Mouse (Mus musculus) liver, embryonic 16.5 days (tissue): ENCODE results near the gene Prpf6. TPM values are rescaled to one million over a fixed set of nuclear protein-coding genes. Genes with fewer than 3 reads are reported as not detected.
A peak's percentile ranks its signal among the peaks of the same experiment; 100 is the strongest.

Experiments used
- ATAC-seq: fragments of 200-750 bp; cut with Nextera tagmentation; 2 replicates; pipeline ENCODE4 v1.8.0; 2017; ENCODE audit warnings: low read depth, mild to moderate bottlenecking, moderate number of reproducible peaks, moderate library complexity
- H3K27ac ChIP-seq: fragments of 300-500 bp; sonication (generic); 2 replicates; pipeline ENCODE4 v1.5.1; 2014; ENCODE audit warnings: mild to moderate bottlenecking, low read length
- H3K27me3 ChIP-seq: fragments of 300-500 bp; sonication (generic); 2 replicates; pipeline ENCODE4 v1.6.1; 2014; ENCODE audit warnings: low read depth, low read length, mixed read lengths; ENCODE audit not compliant: control insufficient read depth, insufficient read depth
- H3K36me3 ChIP-seq: fragments of 300-500 bp; sonication (generic); 2 replicates; pipeline ENCODE4 v1.6.1; 2014; ENCODE audit warnings: mild to moderate bottlenecking; ENCODE audit not compliant: control insufficient read depth, insufficient read depth
- H3K4me1 ChIP-seq: fragments of 300-500 bp; sonication (generic); 2 replicates; pipeline ENCODE4 v1.6.1; 2014; ENCODE audit warnings: low read depth, low read length, mixed read lengths; ENCODE audit not compliant: control insufficient read depth
- H3K4me2 ChIP-seq: fragments of 300-500 bp; sonication (generic); 2 replicates; pipeline ENCODE4 v1.6.1; 2014; ENCODE audit warnings: low read depth, low read length, mixed read lengths
- H3K4me3 ChIP-seq: fragments of 300-500 bp; sonication (generic); 2 replicates; pipeline ENCODE4 v1.5.1; 2014; ENCODE audit warnings: low read depth, mild to moderate bottlenecking, low read length
- H3K9ac ChIP-seq: fragments of 300-500 bp; sonication (generic); 2 replicates; pipeline ENCODE4 v1.6.1; 2014; ENCODE audit warnings: low read depth, low read length
- H3K9me3 ChIP-seq: fragments of 300-500 bp; sonication (generic); replicated peaks from 2 replicates; pipeline ENCODE4 v1.6.1; 2016; ENCODE audit warnings: low read length; ENCODE audit not compliant: control insufficient read depth
- WGBS: fragments of 180-500 bp; shearing (Covaris S2); extraction: QIAGEN DNeasy Blood & Tissue Kit; methylation state at CpG from one replicate; pipeline ENCODE4 v1.1.7; 2014; ENCODE audit not compliant: insufficient replicate concordance; 5-methylcytosine and 5-hydroxymethylcytosine counted together
- polyA plus RNA-seq: library from polyadenylated mRNA; unstranded; fragments of >200 nt; fragmentation: Nextera tagmentation; extraction: Ambion mirVana; gene quantifications from 2 replicates; pipeline ENCODE4 v1.2.1, GENCODE M21; 2015

The Prpf6 gene
- polyA plus RNA-seq, 1 experiment from 2014 or later = 24.2 TPM

DNA sequence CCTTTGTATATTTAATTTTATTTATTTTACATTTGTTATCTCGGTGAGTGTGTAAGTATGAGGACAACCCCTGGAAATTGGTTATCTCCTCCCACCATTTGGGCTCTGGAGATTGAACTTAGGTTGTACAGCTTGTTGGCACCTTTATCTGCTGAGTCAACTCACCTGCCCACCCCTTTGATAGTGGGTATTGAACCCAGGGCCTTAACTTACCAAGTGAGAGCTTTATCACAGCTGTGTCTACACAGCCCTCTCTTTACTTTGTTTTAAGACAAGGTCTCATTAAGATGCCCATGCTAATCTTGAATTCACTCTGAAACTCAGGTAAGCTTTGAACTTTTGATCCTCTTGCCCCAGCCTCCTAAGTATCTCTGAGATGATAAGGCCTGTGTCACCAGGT is 90.3 kb downstream of the Prpf6 start:
- H3K36me3 ChIP-seq = no peaks in the 10 kb centered on the region
- no peak overlapping the region for H3K9ac ChIP-seq
- WGBS = 50% methylated on average over 1 of the region's 1 CpGs
- no peak overlapping the region for H3K4me3 ChIP-seq
- ATAC-seq = no peak
- H3K9me3 ChIP-seq = no peaks in the 10 kb centered on the region
- H3K27ac ChIP-seq = no peak overlapping the region
- H3K4me2 ChIP-seq = no peak overlapping the region
- H3K27me3 ChIP-seq = peaks cover 10% of the 10 kb centered on the region; the same call in 1 of the 2 replicates
- peaks cover 5% of the 10 kb centered on the region for H3K4me1 ChIP-seq

- Histone ChIP-seq H3K27me3 (peaks cover 10% of the 10 kb centered on the region; the same call in 1 of the 2 replicates), H3K4me2 (no peak overlapping the region), H3K27ac (no peak overlapping the region), H3K9ac (no peak overlapping the region), H3K36me3 (no peaks in the 10 kb centered on the region), H3K9me3 (no peaks in the 10 kb centered on the region), H3K4me3 (no peak overlapping the region), H3K4me1 (peaks cover 5% of the 10 kb centered on the region)
- 66% methylated on average over 4 of the region's 4 CpGs for WGBS
- no peak for ATAC-seq
Measured at GRCm38 (mm10) chr2:181683381-181683780, 91.7 kb downstream of the Prpf6 start.

DNA sequence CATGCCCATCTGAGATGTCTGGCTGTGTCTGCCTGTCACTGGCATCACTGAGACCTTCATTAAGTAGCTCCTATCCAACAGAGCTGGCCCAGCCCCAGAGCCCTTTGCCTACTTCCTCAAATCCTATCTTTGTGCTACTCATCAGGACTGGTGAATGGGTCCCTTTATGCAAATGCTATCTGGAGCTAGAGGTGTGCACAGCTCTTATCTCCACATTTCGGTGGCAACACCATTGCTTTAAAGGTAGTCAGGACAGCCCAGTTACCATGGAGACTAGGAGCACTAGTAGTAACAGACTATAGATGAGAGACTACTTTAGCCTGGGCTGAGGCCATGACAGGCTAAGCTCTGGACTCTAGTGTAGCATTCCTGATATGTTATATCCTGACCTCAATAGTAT is 93.0 kb downstream of the Prpf6 start:
- 22% methylated on average over 1 of the region's 1 CpGs for WGBS
- Histone ChIP-seq H3K4me2 (no peak overlapping the region), H3K36me3 (no peaks in the 10 kb centered on the region), H3K27me3 (peaks cover 10% of the 10 kb centered on the region; the same call in 1 of the 2 replicates), H3K9ac (no peak overlapping the region), H3K9me3 (no peaks in the 10 kb centered on the region), H3K4me1 (peaks cover 5% of the 10 kb centered on the region), H3K4me3 (no peak overlapping the region), H3K27ac (no peak overlapping the region)
- ATAC-seq = no peak

DNA sequence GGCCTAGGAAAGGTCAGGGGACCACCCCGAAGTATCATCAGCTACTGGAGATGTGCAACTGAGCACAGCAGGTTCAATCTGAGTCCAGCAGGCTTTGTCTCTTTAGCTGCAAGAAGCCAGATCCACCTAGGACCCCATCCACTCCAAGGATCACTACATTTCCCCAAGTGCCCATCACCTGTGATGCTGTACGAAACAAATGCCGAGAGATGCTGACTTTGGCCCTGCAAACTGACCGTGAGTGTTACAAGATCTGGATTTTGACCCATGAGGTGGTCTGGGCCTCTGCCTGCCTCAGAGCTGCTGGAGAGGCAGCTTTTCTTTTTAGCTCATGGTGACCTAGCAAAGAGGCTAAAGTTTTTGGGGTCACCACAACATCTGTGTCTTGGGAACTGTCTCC is 94.0 kb downstream of the Prpf6 start:
- Histone ChIP-seq H3K9me3 (no peaks in the 10 kb centered on the region), H3K4me2 (no peak overlapping the region), H3K4me1 (peaks cover 3% of the 10 kb centered on the region), H3K4me3 (no peak overlapping the region), H3K27me3 (peaks cover 6% of the 10 kb centered on the region; the same call in 1 of the 2 replicates), H3K27ac (no peak overlapping the region), H3K36me3 (no peaks in the 10 kb centered on the region), H3K9ac (no peak overlapping the region)
- no peak for ATAC-seq
- 61% methylated on average over 4 of the region's 4 CpGs for WGBS

GRCm38 (mm10) chr2:181687586-181687985 is 95.9 kb downstream of the Prpf6 start:
- H3K4me3 ChIP-seq = no peak overlapping the region
- no peak overlapping the region for H3K4me2 ChIP-seq
- no peaks in the 10 kb centered on the region for H3K4me1 ChIP-seq
- no peaks in the 10 kb centered on the region for H3K9me3 ChIP-seq
- no peaks in the 10 kb centered on the region for H3K27me3 ChIP-seq
- H3K9ac ChIP-seq = no peak overlapping the region
- H3K36me3 ChIP-seq = no peaks in the 10 kb centered on the region
- WGBS = 77% methylated on average over 8 of the region's 8 CpGs
- no peak overlapping the region for H3K27ac ChIP-seq
- no peak for ATAC-seq

DNA sequence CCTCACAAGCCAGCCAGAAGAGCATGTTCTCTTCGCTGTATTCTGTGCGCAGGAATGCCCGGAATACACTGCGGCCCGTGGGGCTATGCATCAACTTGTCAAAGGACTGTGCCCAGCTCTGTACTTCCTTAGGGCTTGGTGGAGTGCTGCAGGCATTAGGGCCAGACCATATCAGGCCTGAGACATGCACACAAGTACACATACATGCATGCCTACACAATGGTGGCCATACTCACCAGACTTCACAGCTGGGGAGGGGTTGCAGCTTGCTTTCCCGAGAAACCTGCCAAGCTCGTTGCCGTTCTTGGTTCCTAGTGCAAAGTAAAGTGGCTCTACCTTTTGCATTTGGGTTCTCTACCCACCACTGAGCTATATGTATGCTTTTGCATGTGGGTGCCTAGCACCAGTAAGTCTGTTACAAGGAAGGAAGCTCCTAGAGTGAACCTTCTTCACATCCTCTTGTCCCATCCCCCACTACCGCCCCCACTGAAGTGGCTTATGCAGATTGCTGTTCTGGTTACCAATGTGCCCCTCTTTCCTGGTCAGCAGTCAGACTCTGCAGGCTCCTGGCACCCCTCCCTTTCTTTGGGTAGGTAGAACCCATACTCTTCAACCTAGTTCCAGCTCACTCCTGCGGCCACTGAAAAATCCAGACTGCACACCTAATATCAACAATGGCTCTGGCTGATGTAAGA is 97.9 kb downstream of the Prpf6 start:
- WGBS = 72% methylated on average over 10 of the region's 10 CpGs
- Histone ChIP-seq H3K27ac (no peak overlapping the region), H3K9ac (no peak overlapping the region), H3K36me3 (no peaks in the 10 kb centered on the region), H3K4me2 (no peak overlapping the region), H3K27me3 (peaks cover 8% of the 10 kb centered on the region), H3K4me3 (no peak overlapping the region), H3K4me1 (no peaks in the 10 kb centered on the region; the same call in 1 of the 2 replicates), H3K9me3 (no peaks in the 10 kb centered on the region)
- ATAC-seq = no peak

DNA sequence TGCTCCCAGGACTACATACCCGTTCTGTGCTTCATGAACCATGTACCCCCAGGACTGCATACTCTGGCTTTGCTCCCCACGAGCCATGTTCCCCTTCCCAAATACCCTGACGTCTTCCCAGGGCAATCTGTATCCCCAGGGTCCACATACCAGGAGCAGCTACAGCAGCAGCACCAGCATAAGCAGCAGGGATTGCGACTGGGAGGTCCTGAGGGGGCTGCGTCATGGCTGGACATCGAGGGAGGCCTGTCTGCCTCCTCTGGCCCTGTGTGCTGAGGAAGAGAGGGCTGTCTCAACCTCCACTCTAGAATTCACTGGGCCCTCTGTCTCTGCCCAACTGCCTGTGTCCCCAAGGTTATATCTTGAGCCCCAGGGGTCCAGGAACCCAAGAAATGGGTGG is 99.4 kb downstream of the Prpf6 start:
- Histone ChIP-seq H3K9ac (peak overlapping the region; percentile 12; the same call in 1 of the 2 replicates), H3K27me3 (peaks cover 15% of the 10 kb centered on the region), H3K27ac (no peak overlapping the region), H3K36me3 (no peaks in the 10 kb centered on the region), H3K4me2 (peak overlapping the region; percentile 37), H3K9me3 (no peaks in the 10 kb centered on the region), H3K4me3 (peak overlapping the region; percentile 49), H3K4me1 (no peaks in the 10 kb centered on the region; the same call in 1 of the 2 replicates)
- no peak for ATAC-seq
- WGBS = 51% methylated on average over 6 of the region's 6 CpGs

GRCm38 (mm10) chr2:181691571-181691970 is 99.9 kb downstream of the Prpf6 start:
- Histone ChIP-seq H3K4me1 (no peaks in the 10 kb centered on the region; the same call in 1 of the 2 replicates), H3K27me3 (peaks cover 15% of the 10 kb centered on the region), H3K4me3 (peak overlapping the region; percentile 49), H3K27ac (no peak overlapping the region), H3K9ac (no peak overlapping the region), H3K9me3 (no peaks in the 10 kb centered on the region), H3K36me3 (no peaks in the 10 kb centered on the region), H3K4me2 (peak overlapping the region; percentile 37)
- no peak for ATAC-seq
- 26% methylated on average over 4 of the region's 4 CpGs for WGBS

- no peak overlapping the region for H3K27ac ChIP-seq
- H3K36me3 ChIP-seq = no peaks in the 10 kb centered on the region
- H3K4me2 ChIP-seq = peak overlapping the region; percentile 67
- H3K4me1 ChIP-seq = no peaks in the 10 kb centered on the region; the same call in 1 of the 2 replicates
- peak overlapping the region; percentile 49 for H3K4me3 ChIP-seq
- H3K9ac ChIP-seq = no peak overlapping the region
- no peak for ATAC-seq
- H3K27me3 ChIP-seq = peaks cover 15% of the 10 kb centered on the region
- WGBS = 48% methylated on average over 3 of the region's 3 CpGs
- no peaks in the 10 kb centered on the region for H3K9me3 ChIP-seq
Measured at GRCm38 (mm10) chr2:181692304-181692703, 100.6 kb downstream of the Prpf6 start.
